Mouse (Mus musculus) kidney, postnatal 0 days (tissue): ENCODE results near the gene Dcun1d1. TPM values are rescaled to one million over a fixed set of nuclear protein-coding genes. Genes with fewer than 3 reads are reported as not detected.
A peak's percentile ranks its signal among the peaks of the same experiment; 100 is the strongest.

Experiments
- ATAC-seq: fragments of 200-750 bp; cut with Nextera tagmentation; replicated peaks from 2 replicates; pipeline ENCODE4 v1.8.0; 2017; ENCODE audit warnings: low read depth, moderate number of reproducible peaks, moderate TSS enrichment, moderate library complexity; ENCODE audit not compliant: low FRiP score
- DNase-seq: peaks from one replicate; pipeline ENCODE4 v3.0.0-alpha.2; 2016; ENCODE audit warnings: low spot score
- H3K27ac ChIP-seq: fragments of 300-500 bp; sonication (generic); 2 replicates; pipeline ENCODE4 v1.5.1; 2014; ENCODE audit warnings: mild to moderate bottlenecking
- H3K27me3 ChIP-seq: fragments of 300-500 bp; sonication (generic); 2 replicates; pipeline ENCODE4 v1.6.1; 2014; ENCODE audit warnings: low read length, mixed read lengths; ENCODE audit not compliant: insufficient read depth
- H3K36me3 ChIP-seq: fragments of 300-500 bp; sonication (generic); 2 replicates; pipeline ENCODE4 v1.6.1; 2014; ENCODE audit warnings: low read length, mixed read lengths; ENCODE audit not compliant: insufficient read depth
- H3K4me1 ChIP-seq: fragments of 300-500 bp; sonication (generic); replicated peaks from 2 replicates; pipeline ENCODE4 v1.6.1; 2014; ENCODE audit warnings: antibody characterized with exemption, low read length, mixed read lengths; ENCODE audit not compliant: insufficient read depth
- H3K4me2 ChIP-seq: fragments of 300-500 bp; sonication (generic); 2 replicates; pipeline ENCODE4 v1.6.1; 2014; ENCODE audit warnings: mild to moderate bottlenecking, low read length, moderate library complexity, mixed read lengths
- H3K4me3 ChIP-seq: fragments of 300-500 bp; sonication (generic); replicated peaks from 2 replicates; pipeline ENCODE4 v1.5.1; 2014; ENCODE audit warnings: low read depth, low read length
- H3K9ac ChIP-seq: fragments of 300-500 bp; sonication (generic); 2 replicates; pipeline ENCODE4 v1.6.1; 2014; ENCODE audit warnings: low read depth, low read length
- H3K9me3 ChIP-seq: fragments of 300-500 bp; sonication (generic); replicated peaks from 2 replicates; pipeline ENCODE4 v1.6.1; 2016; ENCODE audit warnings: low read length, inconsistent platforms, mixed read lengths
- CTCF ChIP-seq: IDR thresholded peaks from 2 replicates; pipeline ENCODE4 v1.5.1; 2016; ENCODE audit warnings: antibody characterized with exemption, low read depth, mild to moderate bottlenecking, moderate library complexity
- WGBS: fragments of 180-500 bp; shearing (Covaris S2); extraction: QIAGEN DNeasy Blood & Tissue Kit; methylation state at CpG from one replicate; pipeline ENCODE4 v1.1.7; 2014; 5-methylcytosine and 5-hydroxymethylcytosine counted together
- polyA plus RNA-seq: library from polyadenylated mRNA; unstranded; fragments of >200 nt; fragmentation: Nextera tagmentation; extraction: Ambion mirVana; gene quantifications from 2 replicates; pipeline ENCODE4 v1.2.1, GENCODE M21; 2015

Dcun1d1 gene
- polyA plus RNA-seq, 1 experiment from 2014 or later = 94.9 TPM

DNA sequence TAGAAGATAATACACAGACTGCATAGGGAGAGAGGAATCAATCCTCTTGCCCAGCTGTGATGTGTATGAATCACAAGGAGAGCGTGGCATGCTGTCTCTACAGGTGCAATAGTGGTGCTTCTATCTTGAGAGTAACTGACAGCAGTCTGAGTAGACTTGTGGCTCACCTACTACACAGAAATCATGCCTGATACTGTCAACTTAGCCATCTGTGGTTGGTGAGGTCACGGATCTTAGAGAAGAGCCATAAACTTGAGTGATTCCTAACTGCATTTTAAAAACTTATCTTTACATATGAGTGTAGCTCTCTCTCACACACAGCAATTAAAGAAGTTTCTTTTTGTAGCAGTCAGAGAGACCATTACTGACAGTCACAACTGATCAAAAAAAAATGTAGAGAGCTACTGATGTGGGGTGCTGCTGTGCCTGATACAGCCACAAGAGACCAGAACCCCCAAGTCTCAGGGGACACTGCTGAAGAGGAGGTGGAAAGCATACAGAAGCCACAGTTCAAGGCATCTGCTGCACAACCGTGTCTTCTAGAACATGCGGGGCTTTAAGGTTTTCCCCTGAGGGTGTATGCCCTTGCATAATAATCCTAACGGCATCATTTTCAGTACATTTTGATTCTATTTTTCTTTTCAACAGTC, 36.6 kb downstream of the Dcun1d1 start:
- H3K9ac ChIP-seq = no peak overlapping the region
- H3K4me3 ChIP-seq = no peak overlapping the region
- ATAC-seq = no peak
- no peak for DNase-seq
- TF ChIP-seq CTCF = no peak
- no peaks in the 10 kb centered on the region for H3K9me3 ChIP-seq
- H3K4me2 ChIP-seq = no peak overlapping the region
- no peaks in the 10 kb centered on the region for H3K27me3 ChIP-seq
- H3K27ac ChIP-seq = no peak overlapping the region
- WGBS = 87% methylated on average over 5 of the region's 5 CpGs
- no peaks in the 10 kb centered on the region for H3K4me1 ChIP-seq
- H3K36me3 ChIP-seq = peaks cover 8% of the 10 kb centered on the region; the same call in 1 of the 2 replicates

DNA sequence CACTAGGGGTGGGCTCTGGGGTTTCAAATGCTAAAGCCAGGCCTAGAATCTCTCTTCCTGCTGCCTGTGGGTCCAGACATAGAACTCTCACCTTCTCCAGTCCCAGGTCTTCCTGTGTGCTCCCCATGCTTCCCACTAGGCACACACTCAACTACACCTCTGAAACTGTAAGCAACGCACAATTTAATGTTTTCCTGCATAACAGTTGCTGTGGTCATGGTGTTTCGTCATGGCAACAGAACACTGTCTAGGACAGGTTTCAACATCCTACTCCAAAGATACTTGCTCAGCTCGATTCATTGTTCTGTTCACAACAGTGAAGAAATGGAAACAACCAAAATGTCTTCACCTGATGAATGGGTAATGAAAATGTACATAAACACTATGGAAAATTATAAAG, 38.1 kb downstream of the Dcun1d1 start:
- WGBS = 92% methylated on average over 3 of the region's 3 CpGs
- Histone ChIP-seq H3K27me3 (no peaks in the 10 kb centered on the region), H3K9ac (no peak overlapping the region), H3K36me3 (peaks cover 4% of the 10 kb centered on the region; the same call in 1 of the 2 replicates), H3K4me3 (no peak overlapping the region), H3K4me2 (no peak overlapping the region), H3K9me3 (no peaks in the 10 kb centered on the region), H3K27ac (no peak overlapping the region), H3K4me1 (no peaks in the 10 kb centered on the region)
- TF ChIP-seq CTCF = no peak
- ATAC-seq (no peak), DNase-seq (no peak)

DNA sequence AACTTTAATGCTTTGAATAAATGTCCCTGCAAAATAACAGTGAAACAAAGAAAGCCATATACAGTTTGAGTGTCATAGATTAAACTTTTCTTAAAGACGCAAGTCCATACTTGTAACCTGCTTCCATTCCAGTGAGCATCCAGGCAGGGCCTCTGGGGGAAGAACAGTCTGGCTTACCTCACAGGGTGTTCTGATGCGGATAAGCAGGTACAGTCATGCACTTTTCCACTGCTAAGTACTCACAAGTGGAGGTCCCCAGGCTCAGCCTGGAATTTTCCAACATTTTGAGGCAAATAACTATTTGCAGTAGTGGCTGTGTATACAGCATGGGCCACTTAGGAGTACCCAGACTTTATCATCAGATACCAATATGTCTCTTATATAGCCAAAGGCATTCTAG, 39.3 kb downstream of the Dcun1d1 start:
- Histone ChIP-seq H3K4me1 (no peaks in the 10 kb centered on the region), H3K27me3 (no peaks in the 10 kb centered on the region), H3K9ac (no peak overlapping the region), H3K36me3 (peaks cover 6% of the 10 kb centered on the region; the same call in 1 of the 2 replicates), H3K9me3 (no peaks in the 10 kb centered on the region), H3K4me3 (no peak overlapping the region), H3K4me2 (no peak overlapping the region), H3K27ac (no peak overlapping the region)
- no peak for TF ChIP-seq CTCF
- DNase-seq (no peak), ATAC-seq (no peak)
- 89% methylated on average over 2 of the region's 2 CpGs for WGBS

DNA sequence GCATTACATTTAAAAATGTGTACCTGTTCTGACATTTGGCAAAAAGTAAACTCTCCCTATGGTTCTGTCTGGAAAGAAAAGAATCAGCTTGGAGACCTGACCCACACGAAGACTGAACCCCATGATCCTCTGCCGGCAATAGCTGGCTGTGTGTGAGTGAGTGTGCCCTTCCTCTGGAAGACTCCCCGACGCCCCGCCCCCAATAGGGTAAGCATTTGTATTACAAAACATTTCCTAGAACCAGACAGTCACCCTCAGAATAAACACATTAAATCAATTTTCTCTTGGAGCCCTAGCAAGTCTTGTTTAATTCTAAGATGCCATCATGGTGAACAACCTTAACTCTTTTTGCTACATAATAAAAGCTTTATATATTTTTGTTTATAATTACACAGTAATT, 44.1 kb downstream of the Dcun1d1 start:
- no peak for TF ChIP-seq CTCF
- Histone ChIP-seq H3K9me3 (no peaks in the 10 kb centered on the region), H3K4me3 (no peak overlapping the region), H3K27me3 (no peaks in the 10 kb centered on the region), H3K9ac (no peak overlapping the region), H3K4me1 (no peaks in the 10 kb centered on the region), H3K4me2 (no peak overlapping the region), H3K36me3 (peaks cover 11% of the 10 kb centered on the region), H3K27ac (no peak overlapping the region)
- no peak for DNase-seq
- ATAC-seq = no peak
- WGBS = 86% methylated on average over 5 of the region's 5 CpGs

DNA sequence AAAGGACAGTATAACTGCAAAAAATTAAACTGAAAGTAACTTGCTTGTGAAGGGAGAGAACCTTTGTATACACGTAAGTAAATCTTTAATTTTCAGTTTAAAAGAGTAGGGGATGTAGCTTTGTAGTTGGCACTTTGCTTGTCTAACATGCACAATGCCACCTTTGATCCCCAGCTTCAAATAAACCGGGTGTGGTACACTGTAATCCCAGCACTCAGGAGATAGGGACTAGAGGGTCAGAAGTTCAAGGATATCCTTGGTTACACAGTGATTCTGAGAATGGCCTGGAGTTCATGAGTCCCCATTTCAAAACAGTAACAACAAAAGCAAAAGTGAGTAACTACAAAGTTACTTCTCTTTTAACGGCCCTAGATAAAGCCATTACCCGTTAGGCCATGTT, 46.1 kb downstream of the Dcun1d1 start:
- no peak for DNase-seq
- no peak for TF ChIP-seq CTCF

DNA sequence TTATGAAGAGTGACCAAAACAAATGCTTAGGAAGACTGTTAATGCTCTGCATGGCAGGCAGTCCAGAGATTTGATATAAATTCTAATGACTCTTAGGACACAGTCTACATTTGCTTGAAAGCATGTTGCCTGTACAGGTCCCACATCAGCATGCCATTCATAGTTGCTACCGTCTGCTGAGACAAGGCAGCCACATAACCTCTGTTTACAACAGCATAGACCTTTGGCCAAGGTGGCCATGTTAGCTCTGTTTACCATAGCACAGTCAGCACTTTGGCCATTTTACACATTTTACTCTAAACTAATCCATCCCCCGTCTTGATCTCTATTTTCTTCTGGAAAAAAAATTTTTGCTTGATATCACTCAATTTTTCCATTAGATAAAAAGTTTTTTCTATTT, 47.7 kb downstream of the Dcun1d1 start:
- Histone ChIP-seq H3K4me3 (no peak overlapping the region), H3K4me2 (no peak overlapping the region), H3K27ac (no peak overlapping the region), H3K36me3 (peaks cover 11% of the 10 kb centered on the region), H3K9me3 (no peaks in the 10 kb centered on the region), H3K9ac (no peak overlapping the region), H3K27me3 (no peaks in the 10 kb centered on the region), H3K4me1 (no peaks in the 10 kb centered on the region)
- DNase-seq = no peak
- TF ChIP-seq CTCF = no peak
- WGBS = 88% methylated on average over 2 of the region's 2 CpGs
- no peak for ATAC-seq

More for the DNA sequence above, 46.1 kb downstream of the Dcun1d1 start:
- Histone ChIP-seq H3K4me1 (no peaks in the 10 kb centered on the region), H3K27ac (no peak overlapping the region), H3K9me3 (no peaks in the 10 kb centered on the region), H3K4me3 (no peak overlapping the region), H3K9ac (no peak overlapping the region), H3K4me2 (no peak overlapping the region), H3K27me3 (no peaks in the 10 kb centered on the region), H3K36me3 (peaks cover 11% of the 10 kb centered on the region)
- ATAC-seq = no peak
- WGBS = 92% methylated on average over 4 of the region's 4 CpGs

DNA sequence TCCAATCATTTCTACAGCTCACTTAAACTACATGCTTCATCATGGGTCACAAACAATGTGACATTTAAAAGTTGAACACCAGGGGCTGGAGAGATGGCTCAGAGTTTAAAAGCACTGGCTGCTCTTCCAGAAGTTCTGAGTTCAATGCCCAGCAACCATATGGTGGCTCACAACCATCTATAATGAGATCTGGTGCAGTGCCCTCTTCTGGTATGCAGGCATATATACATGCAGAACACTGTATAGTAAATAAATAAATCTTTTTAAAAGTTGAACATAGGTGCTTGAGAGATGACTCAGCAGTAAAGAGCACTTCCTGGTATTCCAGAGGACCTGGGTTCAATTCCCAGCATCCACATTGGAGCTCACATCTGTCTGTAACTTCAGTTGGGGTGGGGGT, 54.0 kb downstream of the Dcun1d1 start:
- H3K27ac ChIP-seq = no peak overlapping the region

More for the DNA sequence above, 54.0 kb downstream of the Dcun1d1 start:
- H3K36me3 ChIP-seq = no peaks in the 10 kb centered on the region
- H3K4me1 ChIP-seq = no peaks in the 10 kb centered on the region
- H3K9ac ChIP-seq = no peak overlapping the region
- ATAC-seq = no peak
- H3K27me3 ChIP-seq = no peaks in the 10 kb centered on the region
- H3K4me2 ChIP-seq = no peak overlapping the region
- TF ChIP-seq CTCF = peak; percentile 36; the same call in 1 of the 2 replicates
- no peaks in the 10 kb centered on the region for H3K9me3 ChIP-seq
- H3K4me3 ChIP-seq = no peak overlapping the region
- DNase-seq = no peak
